Mouse (Mus musculus): ENCODE data around the gene Psmd1.

Gene Psmd1

DNA sequence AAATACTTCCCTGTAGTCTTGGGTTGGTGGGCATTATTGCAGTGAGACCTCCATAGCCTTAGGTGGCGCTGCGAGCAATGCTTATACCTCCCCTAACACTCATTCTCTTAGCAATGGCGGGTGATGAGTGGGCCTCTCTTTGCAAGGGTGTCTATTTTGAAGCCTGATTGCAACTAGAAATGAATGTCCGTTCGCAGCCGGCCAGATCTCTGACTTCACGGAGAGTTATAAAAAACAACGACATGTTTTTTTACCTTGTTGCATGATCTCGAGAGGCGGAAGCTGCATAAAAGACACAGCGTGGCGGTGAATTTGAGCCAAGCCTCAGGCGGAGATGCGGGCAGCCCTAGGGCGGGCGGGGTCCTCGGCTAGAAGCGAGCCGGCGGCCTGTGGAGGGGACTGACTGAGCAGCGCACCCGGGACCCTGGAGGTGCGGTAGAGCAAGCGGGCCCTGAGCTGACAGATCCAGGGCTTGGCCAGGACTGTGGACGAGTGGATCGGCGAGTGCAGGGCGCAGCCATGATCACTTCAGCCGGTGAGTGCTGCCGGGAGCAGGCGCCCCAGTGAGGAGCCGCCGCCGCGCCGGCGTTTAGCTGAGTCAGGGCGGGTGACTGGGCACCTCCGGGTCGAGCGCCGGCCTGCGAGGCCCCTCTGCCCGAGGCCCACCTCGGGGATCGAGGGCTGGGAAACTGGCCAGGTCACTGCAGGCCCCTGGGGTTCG is at the start of gene Psmd1:
Psmd1 (plus strand) TSS at position 117 of the 721 bp plus-strand sequence.
- in situ Hi-C loops (cut with MboI; ENCODE audit: unreplicated experiment in 2 of 2): no loop called here

DNA sequence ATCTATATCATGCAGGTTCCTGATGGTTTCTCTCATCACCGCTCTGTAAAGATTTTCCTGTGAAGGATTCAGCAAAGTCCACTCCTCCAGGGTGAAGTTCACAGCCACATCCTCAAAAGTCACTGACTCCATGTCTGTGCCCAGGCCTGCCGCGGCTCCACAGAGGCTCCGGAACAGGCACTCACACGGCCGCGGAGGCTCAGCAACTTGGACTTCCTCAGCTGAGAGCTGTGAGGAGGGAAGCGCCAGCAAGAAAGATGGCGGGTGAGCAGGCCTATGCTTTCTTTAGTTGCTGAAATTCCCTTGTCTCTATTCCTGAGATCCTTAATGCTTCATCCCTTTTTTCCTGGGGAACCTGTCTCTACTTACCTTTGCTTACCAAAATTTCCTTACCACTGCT is 48.4 kb upstream of the Psmd1 start:
- in situ Hi-C loops (cut with MboI; ENCODE audit: unreplicated experiment in 2 of 2): loop anchor here in 1 of 2 experiments (25.0 kb wide), 1 partner anchor 253 kb away; no protein-coding TSS in a partner anchor

DNA sequence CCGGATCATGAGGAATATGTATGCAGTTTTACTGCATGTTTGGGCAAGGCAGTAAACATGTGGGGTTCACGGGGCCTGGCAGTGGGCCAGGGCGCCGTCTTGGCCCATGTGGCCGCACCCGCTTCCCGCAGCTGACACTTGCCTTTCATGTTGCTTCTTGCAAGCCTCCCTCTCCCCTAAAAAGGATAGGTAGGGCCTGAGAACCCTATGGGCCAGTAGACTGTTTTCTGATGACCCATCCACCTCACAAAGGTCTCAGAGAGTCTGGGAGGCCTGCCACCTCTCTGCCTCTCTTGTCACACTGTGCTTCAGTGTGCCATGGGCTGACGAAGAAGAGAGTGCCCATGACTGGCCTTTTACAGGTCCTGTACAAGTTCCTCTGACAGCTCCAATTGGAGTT is 47.7 kb upstream of the Psmd1 start, which contains the start of gene Spata3:
Spata3 (plus strand) TSS at position 301 of the 400 bp plus-strand sequence.
- in situ Hi-C loops (cut with MboI; ENCODE audit: unreplicated experiment in 2 of 2): loop anchor here in 1 of 2 experiments (25.0 kb wide), 1 partner anchor 254 kb away; no protein-coding TSS in a partner anchor

DNA sequence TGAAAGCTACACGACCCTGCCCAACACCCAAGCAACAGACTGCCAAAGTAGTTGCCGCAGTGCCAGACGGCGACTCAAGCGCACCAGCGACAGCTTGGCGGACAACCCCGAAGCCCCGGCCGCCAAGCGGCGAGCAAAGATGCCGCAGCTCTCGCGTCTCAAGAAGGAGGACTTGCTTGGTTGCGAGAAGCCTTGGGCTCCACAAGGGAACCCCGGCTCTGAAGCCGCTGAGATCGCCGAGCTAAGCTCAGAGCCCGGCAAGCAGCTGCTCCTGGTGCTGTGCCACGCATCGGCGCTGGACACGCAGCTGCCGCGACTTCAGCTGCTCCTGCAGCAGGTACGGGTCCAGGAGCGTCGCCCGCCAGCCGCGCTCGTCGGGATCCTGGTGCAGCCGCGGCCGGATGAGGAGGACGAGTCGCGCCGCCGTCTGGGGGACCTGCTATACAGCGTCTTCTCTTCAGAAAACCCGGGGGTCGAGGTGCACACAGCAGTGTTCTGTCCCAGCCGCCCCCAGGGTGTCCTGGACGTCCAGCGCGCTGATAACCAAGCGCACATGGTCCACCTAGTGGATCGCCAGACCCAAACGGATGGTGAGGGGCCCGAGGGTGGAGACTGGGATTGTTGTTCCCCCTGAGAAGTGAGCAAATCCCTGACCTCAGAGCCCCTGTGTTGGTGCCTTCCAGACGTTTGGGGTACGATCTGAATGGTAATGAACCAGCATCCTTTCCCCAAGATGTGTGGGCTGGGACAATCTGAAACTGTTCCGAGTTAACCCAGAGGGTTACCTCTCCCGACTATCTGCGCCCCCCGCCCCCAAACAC is 45.7 kb upstream of the Psmd1 start:
- in situ Hi-C loops (cut with MboI; ENCODE audit: unreplicated experiment in 2 of 2): loop anchor here in 1 of 2 experiments (25.0 kb wide), 1 partner anchor 256 kb away; no protein-coding TSS in a partner anchor

DNA sequence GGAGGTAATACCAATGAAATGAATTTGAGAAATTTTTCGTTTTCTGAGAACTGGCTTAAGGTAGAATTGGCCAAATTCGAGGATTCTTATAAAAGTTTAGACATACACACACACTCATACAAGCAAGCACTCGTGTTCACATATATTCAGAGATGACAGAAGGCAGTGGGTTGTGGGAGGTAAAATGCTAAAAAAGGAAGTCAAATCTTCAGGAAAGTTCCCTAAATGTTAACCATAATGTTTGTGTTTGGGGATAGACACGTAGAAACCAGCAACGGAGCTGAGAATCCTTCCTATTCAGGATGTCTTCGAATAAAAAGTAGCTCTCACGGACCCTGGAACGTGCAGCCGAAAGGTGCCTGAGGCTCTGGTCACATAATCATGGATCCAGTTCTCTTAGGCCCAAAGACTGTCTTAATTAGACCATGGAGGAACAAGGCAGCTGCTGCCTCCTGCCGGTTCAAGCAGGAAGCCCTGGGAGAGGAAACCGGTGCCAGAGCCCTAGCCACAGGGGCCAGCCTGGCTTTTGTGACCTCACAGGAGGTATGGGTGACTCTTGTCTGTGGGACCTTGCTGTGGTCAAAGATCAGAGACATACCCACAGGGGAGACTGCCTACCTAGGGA is 42.7 kb upstream of the Psmd1 start:
- in situ Hi-C loops (cut with MboI; ENCODE audit: unreplicated experiment in 2 of 2): loop anchor here in 1 of 2 experiments (25.0 kb wide), 1 partner anchor 259 kb away; no protein-coding TSS in a partner anchor

DNA sequence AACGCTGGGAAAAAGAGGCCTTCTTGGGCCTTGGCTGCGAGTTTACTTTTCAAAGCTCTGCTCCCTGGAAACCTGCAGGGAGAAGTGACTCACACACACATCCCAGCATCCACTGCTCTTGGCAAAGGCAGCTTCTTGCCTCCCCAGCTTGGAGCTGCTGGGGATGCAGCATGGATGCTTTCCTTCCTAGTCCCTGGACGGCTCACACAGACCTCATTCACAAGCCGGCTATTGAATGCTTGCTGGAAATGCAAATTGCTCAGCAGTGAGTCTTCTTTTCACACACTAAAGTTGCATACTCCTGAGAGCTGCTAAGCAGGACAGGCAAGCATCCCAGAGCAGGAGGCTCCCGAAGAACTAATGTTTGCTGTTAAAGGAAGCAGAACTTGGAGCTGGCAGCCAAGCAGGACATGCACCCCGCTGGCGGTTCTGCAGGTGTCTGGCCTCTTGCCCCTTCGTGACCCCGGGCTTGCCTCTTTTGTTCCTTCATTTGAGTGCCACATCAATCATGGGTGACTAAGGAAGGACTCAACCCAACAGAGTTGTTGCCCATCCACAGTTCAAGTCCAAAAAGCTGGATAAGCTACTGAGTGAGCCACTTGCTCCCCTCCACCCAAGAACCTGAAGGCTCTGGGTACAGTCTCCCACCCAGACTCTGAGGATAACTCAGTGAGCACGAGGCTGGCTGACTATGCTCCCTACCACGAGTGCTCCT is 31.8 kb upstream of the Psmd1 start:
- in situ Hi-C loops (cut with MboI; ENCODE audit: unreplicated experiment in 2 of 2): no loop called here

DNA sequence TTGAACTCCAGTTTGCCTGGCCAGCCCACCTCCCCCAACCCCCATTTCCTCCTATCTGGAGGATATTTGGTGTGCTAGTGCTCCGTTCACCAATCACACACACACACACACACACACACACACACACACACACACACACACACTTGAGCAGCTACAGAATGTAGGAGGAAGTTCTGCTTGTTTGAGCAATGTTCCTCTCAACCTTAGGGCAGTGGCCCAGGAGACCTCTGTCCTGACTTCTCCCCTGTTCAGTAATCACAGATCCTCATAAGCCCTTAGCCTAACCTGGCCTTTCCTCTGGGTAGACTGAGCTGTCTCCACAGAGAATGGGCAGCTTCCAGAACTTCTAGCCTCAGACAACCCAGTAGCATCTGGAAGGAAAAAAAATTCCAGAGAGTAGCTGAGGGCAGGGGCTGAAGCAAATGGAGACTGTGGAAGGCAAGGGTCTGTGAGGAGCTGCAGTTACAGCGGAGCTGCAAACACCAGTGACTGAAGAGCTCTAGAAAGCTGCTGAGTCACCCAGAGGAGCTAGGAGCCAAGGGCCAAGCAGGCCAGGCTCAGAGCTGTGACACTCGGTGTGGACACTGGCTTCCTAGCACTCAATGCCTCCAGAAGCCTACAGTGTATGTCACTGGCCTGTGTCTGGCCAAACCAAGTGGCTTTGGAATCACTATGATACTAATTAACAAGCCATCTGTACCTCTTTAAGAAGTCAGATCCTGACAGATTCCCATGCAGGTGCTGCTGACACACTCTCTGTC is 25.8 kb upstream of the Psmd1 start:
- in situ Hi-C loops (cut with MboI; ENCODE audit: unreplicated experiment in 2 of 2): no loop called here

DNA sequence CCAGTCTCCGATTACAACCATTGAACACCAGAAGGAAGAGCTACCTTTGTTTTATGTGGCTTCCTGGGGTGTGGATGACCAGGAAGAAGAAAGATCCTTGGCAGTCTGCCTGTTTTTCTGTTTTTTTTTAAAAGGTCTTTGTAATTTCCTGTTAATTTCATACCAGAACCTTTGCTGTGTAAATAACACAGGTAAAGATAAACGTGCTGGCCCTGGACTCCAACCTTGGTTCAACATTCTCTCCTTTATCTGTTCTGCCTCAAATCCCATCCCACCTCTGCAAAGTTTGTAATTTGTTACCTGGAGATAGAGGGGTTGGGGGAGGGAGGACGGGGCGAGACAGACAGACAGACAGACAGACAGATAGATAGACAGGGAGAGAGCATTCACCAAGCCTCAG is 24.1 kb upstream of the Psmd1 start:
- in situ Hi-C loops (cut with MboI; ENCODE audit: unreplicated experiment in 2 of 2): no loop called here

DNA sequence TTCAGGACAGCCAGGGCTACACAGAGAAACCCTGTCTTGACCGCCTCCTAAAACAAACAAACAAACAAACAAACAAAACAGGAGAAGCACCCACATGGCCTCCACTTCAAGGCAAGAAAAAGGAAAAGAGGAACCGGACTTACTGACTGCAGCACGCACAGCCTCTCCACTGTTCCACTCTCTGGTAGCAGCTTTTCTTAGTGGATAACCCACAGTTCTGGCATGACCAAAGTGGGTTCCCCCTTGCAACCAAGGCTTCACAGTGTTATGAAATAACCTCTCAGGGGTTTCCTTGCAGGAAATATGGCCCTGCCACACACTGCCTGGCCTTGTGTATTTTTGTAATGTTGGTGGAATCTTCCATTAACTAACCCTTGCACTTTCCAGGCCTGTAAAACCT is 23.4 kb upstream of the Psmd1 start:
- in situ Hi-C loops (cut with MboI; ENCODE audit: unreplicated experiment in 2 of 2): no loop called here

DNA sequence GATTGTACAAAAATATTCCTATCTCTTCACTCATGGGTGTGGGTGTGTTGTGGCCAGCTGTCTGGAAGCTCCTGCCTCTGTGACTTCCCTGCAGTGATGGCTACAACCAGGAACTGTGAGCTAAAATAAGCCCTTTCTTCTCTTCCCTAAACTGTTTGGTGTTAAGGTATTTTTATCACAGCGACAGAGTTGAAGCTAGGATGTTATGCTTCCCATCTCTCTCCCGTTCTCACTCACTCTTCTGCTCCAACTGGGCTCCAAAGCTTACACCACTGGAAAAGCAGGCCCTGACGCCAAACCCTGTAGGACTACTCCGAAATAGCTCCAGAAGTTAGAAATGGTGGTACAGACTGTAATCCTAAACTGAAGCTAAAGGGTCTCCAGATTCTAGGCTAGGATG is 19.1 kb upstream of the Psmd1 start:
- in situ Hi-C loops (cut with MboI; ENCODE audit: unreplicated experiment in 2 of 2): no loop called here

DNA sequence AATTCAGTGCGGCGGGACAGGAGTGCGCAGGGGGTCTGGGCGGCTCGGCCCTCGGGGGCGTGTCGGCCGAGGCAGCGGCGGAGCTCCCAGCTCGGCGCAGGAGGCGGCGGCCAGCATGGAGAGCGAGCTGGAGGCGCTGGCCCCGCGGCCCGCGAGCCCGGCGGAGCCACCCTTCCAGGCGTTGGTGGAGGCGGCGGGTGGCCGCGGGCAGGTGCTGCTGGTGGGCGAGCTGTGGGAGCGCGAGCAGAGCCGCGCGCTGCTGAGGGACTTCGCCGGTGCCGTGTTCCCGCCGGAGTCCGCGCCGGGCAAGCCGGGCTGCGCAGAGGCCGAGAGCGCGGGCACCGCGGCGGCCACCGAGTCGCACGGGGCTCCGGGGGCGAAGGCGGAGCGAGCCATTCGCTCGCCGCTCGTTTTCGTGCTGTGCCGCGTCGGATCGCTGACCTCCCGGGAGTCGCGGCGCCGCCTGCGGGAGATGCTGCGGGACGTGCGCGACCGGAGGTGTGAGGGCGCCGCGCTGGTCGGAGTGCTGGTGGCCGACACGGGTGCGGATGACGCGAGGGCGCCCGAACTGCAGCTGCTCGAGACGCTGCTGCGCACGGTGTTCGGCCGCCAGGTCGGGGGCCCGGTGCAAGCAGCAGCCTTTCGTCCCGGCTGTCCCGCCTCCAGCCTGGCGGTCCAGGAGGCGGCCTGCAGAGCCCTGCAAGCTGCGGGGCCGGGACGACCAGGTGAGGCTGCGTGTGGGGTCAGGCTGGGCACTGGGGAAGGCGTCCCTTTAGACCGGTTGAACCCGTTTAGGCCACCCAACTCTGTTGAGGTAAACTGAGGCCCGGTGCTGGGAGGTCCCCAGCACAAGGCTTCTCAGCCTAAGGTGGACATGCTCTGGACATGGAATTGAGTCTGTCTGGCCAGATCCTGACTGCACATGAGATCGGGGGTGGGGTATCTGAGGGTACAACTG is 18.1 kb upstream of the Psmd1 start, which contains the start of gene 2810459M11Rik:
2810459M11Rik (plus strand) TSS at position 16 of the 958 bp plus-strand sequence.
- in situ Hi-C loops (cut with MboI; ENCODE audit: unreplicated experiment in 2 of 2): no loop called here

DNA sequence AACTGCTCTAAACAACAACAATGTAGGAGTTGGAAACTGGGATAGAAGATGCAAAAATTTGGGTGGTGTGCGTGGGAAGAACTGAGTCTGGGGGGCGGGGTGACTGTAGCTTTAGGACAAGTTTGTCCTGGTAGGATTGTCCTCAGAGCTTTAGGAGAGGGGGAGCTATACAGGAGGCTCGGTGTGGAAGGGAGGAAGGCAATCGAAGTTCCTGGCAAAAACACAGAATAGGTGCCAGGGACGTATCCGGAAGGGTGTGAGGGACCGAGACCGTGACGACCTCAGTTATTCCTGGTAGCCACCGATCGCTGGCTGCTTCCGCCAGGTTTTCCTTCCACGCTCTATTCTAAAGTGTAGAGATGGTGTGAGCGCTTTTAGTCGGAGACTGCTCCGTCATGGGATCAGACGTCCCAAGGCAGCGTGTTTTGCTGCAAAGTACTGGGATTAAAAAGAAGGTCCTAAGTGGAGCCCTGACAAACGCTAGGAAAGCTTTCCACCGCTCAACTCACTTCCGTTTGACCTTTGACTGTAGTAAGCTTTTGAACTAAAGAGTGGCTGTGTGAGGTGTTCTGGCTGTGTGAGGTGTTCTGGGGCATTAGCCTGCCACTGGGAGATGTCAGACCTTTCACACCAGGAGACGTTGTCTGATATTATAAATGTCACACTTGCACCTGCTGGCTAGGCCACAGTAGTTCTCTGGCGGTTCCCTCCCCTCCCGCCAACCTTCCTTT is 17.2 kb upstream of the Psmd1 start:
- in situ Hi-C loops (cut with MboI; ENCODE audit: unreplicated experiment in 2 of 2): no loop called here

DNA sequence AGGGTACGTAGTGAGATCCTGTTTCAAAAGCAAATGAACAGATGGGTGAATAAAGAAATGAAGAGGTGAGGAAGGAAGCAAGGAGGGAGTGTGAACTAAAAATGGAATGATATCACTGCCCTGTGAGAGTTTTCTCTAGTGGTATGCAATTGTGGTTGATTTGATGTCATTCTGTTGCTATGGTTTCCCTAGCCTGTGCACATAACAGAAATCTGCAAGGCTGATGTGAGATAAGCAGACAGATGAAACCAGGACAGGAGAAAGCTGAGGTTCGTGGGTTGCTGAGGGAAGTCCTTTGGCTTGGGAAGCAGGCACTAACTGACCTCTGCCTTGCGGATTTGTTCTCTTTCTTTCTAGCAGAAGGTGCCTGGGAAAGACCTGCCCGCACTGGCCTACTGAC is 16.0 kb upstream of the Psmd1 start:
- in situ Hi-C loops (cut with MboI; ENCODE audit: unreplicated experiment in 2 of 2): no loop called here

DNA sequence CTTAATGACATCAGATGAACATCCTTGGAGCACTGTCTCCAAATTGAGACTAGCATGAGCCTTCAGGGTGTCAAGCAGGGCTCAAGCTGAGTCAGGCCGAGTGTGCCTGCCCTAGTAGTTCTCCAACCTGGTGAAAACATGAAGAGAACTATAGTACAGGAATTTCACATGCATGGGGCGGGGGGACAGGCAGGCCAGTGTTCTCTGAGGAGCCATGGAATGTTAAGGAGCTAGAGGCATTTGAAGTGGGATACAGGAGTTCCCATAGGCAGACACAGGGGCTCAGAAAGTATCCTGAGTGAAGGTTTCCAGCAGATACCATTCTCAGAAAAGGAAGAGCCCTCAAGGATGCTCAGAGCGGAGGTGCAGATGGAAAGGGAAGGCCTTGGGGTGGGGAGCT is 15.4 kb upstream of the Psmd1 start:
- in situ Hi-C loops (cut with MboI; ENCODE audit: unreplicated experiment in 2 of 2): no loop called here

DNA sequence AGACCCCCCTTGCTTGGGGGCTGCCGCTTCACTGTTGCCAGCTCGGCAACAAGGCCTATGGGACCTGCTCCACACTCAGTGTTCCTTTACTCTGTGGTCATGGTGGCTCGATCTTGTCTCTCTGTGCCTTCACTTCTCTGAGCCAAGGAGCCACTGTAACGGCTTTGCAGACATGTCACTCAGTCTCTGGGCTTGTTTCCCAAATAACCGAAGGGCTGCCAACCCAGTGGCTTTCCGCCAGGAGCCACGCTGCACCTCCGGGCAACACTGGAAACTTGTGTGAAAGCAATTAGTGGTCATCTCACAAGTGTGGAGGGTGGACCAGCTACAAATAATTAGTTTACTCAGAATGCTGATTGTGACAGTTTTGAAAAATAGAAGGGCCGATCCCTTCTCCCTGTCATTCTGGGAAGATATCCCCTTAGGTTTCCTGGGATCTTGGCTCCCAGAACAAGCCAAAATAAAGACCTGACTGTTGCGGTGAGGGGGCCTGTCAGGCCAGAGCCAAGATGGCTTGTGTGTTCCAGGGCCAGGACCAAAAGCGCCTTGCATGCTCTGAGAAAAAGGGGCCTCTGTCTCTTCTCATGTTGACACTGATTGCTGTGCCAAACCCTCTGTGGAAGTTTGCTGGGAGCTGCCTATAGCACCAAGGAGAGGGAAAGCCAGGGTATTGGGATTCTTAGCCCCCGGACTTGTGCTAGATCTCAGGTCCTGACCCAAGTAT is 10.8 kb upstream of the Psmd1 start:
- in situ Hi-C loops (cut with MboI; ENCODE audit: unreplicated experiment in 2 of 2): no loop called here

DNA sequence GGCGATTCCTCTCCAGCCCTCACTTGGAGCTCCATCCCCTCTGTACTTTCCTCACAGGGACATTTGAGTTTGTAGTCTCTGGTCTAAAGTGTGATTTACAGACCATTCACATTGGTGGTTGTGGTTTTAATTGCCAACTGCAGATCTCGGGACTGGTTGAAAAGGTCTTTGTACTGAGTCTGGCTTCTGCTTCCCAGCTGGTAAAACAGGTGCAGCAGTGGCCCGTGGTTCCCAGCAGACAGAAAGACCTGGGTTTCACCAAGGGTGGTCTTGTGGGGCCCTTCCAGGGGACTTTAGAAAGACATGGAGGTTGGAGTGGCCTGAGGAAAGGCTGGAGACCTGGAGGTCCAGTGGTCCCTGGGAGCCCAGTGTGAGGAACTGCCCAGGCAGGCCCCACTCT is 9.2 kb upstream of the Psmd1 start:
- in situ Hi-C loops (cut with MboI; ENCODE audit: unreplicated experiment in 2 of 2): no loop called here

DNA sequence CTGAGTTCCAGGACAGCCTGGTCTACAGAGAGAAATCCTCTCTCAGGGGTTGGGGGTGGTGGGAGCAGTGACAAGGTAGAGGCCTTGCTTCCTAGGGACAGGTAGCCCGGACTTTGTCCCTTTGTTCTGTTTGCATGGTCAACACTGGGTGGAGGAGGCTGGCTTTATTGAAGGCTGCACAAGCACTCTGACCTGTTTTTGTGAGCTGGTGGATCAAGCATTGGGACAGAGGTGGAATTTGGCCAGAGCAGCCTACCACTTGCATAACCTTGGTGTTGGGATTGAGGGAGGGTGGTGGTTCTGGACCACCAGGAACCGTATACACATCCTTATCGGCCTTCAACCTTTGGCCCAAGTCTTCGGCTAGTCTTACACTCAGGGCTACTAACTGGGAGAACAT is 7.9 kb upstream of the Psmd1 start:
- in situ Hi-C loops (cut with MboI; ENCODE audit: unreplicated experiment in 2 of 2): no loop called here
